Mouse (Mus musculus) G1E (cell line): ENCODE measurements around the gene Gm44596. TPM values are rescaled to one million over a fixed set of nuclear protein-coding genes. Genes with fewer than 3 reads are reported as not detected.

Experiments used
- ATAC-seq: 2 replicates; pipeline ENCODE4 v1.8.0; 2016; ENCODE audit warnings: mild to moderate bottlenecking; ENCODE audit not compliant: insufficient number of reproducible peaks, poor library complexity, low FRiP score, severe bottlenecking; ENCODE audit errors: extremely low read depth
- DNase-seq: peaks from one replicate; pipeline ENCODE4 v3.0.0; 2012; ENCODE audit warnings: low spot score
- H3K27me3 ChIP-seq: 2 replicates; pipeline ENCODE4 v1.6.1; 2012; ENCODE audit warnings: mild to moderate bottlenecking, low read length, inconsistent platforms; ENCODE audit not compliant: insufficient read depth
- H3K36me3 ChIP-seq: replicated peaks from 2 replicates; pipeline ENCODE3; 2012; ENCODE audit warnings: mild to moderate bottlenecking, inconsistent platforms
- H3K4me1 ChIP-seq: 2 replicates; pipeline ENCODE4 v1.6.1; 2012; ENCODE audit warnings: low read depth, low read length, inconsistent platforms, mixed read lengths; ENCODE audit not compliant: insufficient read depth
- H3K4me3 ChIP-seq: 2 replicates; pipeline ENCODE4 v1.5.1; 2012; ENCODE audit warnings: low read depth, mild to moderate bottlenecking, inconsistent platforms, low read length, moderate library complexity, mixed read lengths
- H3K9me3 ChIP-seq: replicated peaks from 2 replicates; pipeline ENCODE4 v1.6.1; 2012; ENCODE audit warnings: inconsistent platforms
- CTCF ChIP-seq: IDR thresholded peaks from 2 replicates; pipeline ENCODE4 v1.5.1; 2012; ENCODE audit warnings: low read depth, low read length, inconsistent platforms, mixed read lengths
- GATA1 ChIP-seq: IDR thresholded peaks from 2 replicates; pipeline ENCODE4 v1.6.1; 2012; ENCODE audit warnings: borderline replicate concordance, low read length, inconsistent platforms, mixed read lengths
- GATA2 ChIP-seq: IDR thresholded peaks from 2 replicates; pipeline ENCODE4 v1.6.1; 2012; ENCODE audit warnings: low read depth, low read length, inconsistent platforms, borderline replicate concordance
- POLR2AphosphoS5 ChIP-seq: IDR thresholded peaks from 2 replicates; pipeline ENCODE4 v1.6.1; 2012; ENCODE audit warnings: low read depth, low read length, inconsistent platforms; ENCODE audit not compliant: insufficient replicate concordance
- TAL1 ChIP-seq: conservative IDR thresholded peaks from 2 replicates; pipeline ENCODE4 v1.6.1; 2012; ENCODE audit warnings: low read depth, low read length, inconsistent platforms, mixed read lengths
- polyA plus RNA-seq: library from polyadenylated mRNA; stranded (reverse); fragments of >175 nt; gene quantifications from 2 replicates; pipeline ENCODE4 v1.2.3, GENCODE M21; 2012
- total RNA-seq, 2 experiments: library from RNA; stranded (forward) in 1 of 2; stranded (reverse) in 1 of 2; fragments of 200-1000 nt in 1 of 2; fragments of >200 nt in 1 of 2; fragmentation: Nextera tagmentation in 1 of 2; gene quantifications; 2 replicates each; pipeline ENCODE4 v1.2.3; 2014 to 2017

Gm44596 gene
- total and polyA plus RNA-seq, 3 experiments, result not detected

DNA sequence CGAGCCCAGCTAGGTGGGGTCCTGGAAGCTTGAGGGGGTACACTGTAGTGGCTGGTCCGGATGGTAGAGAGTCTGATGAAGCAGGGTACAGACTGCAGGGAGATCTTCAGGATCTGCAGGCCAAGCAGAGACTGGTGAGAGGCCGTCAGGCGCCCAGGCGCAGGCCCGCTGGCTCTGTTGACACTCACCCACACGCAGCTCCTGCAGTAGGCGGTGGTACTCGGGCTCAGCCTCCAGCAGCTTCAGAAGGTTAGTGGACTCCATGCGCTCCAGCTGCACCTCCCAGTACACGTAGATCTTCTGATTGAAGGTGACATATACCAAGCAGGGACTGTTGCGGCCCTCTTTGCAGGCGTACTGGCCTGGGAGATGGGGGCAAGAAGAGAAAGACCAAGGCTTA is 35.0 kb downstream of the Gm44596 start:
- TF ChIP-seq CTCF (no peak), GATA1 (no peak), TAL1 (no peak), POLR2AphosphoS5 (no peak), GATA2 (no peak)
- H3K36me3 ChIP-seq, result peaks cover 92% of the 10 kb centered on the region

GRCm38 (mm10) chr6:128411115-128411514 is 35.8 kb downstream of the Gm44596 start:
- Histone ChIP-seq H3K27me3 (no peaks in the 10 kb centered on the region), H3K4me1 (no peaks in the 10 kb centered on the region), H3K9me3 (no peaks in the 10 kb centered on the region), H3K36me3 (peaks cover 95% of the 10 kb centered on the region), H3K4me3 (no peak overlapping the region)
- DNase-seq (peak; percentile 51), ATAC-seq (peak; percentile 64; the same call in 1 of the 2 replicates)
- no peak for TF ChIP-seq GATA1
- TF ChIP-seq GATA2, result no peak
- no peak for TF ChIP-seq TAL1
- TF ChIP-seq POLR2AphosphoS5, result no peak
- peak; percentile 73 for TF ChIP-seq CTCF

More for the DNA sequence above, 35.0 kb downstream of the Gm44596 start:
- no peaks in the 10 kb centered on the region for H3K27me3 ChIP-seq
- ATAC-seq, result no peak
- DNase-seq, result no peak
- H3K9me3 ChIP-seq, result no peaks in the 10 kb centered on the region
- H3K4me1 ChIP-seq, result no peaks in the 10 kb centered on the region
- no peak overlapping the region for H3K4me3 ChIP-seq

DNA sequence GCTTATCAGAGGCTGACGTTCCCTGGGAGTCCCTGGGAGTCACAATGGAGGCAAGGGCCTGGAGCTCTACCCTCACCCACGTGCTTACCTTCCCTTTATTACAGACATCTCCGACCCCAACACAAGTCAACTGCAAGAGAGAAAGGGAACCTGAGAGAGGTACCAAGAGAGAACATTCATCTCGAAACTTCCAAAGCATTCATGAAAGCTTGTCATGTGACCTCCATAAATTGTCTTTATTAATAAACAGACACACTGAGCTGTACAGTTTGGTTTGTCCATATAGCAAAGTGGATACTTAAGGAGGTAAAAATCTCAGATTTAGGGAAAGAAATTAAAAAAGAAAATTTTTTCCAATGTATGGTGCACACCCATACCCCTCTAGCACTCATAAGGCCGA is 40.9 kb downstream of the Gm44596 start:
- H3K36me3 ChIP-seq, result peaks cover 80% of the 10 kb centered on the region
- ATAC-seq (no peak), DNase-seq (no peak)
- H3K4me1 ChIP-seq, result 0 out of 2 replicates have a peak, but pooled peaks cover 2% of the 10 kb centered on the region
- H3K4me3 ChIP-seq, result no peak overlapping the region
- H3K9me3 ChIP-seq, result no peaks in the 10 kb centered on the region
- no peaks in the 10 kb centered on the region for H3K27me3 ChIP-seq
- TF ChIP-seq GATA2, result no peak
- TF ChIP-seq TAL1, result no peak
- no peak for TF ChIP-seq GATA1
- no peak for TF ChIP-seq POLR2AphosphoS5
- no peak for TF ChIP-seq CTCF

- TF ChIP-seq GATA1, result no peak
- TF ChIP-seq POLR2AphosphoS5, result no peak
- no peak for TF ChIP-seq TAL1
- TF ChIP-seq CTCF, result no peak
- no peak for TF ChIP-seq GATA2
- H3K36me3 ChIP-seq, result peaks cover 68% of the 10 kb centered on the region
- no peaks in the 10 kb centered on the region for H3K27me3 ChIP-seq
- ATAC-seq (no peak), DNase-seq (no peak)
- H3K9me3 ChIP-seq, result no peaks in the 10 kb centered on the region
- H3K4me3 ChIP-seq, result no peak overlapping the region
- peaks cover 12% of the 10 kb centered on the region; the same call in 1 of the 2 replicates for H3K4me1 ChIP-seq
Observed at GRCm38 (mm10) chr6:128418076-128418475, 42.8 kb downstream of the Gm44596 start.

- H3K36me3 ChIP-seq, result peaks cover 48% of the 10 kb centered on the region
- ATAC-seq, result no peak
- no peak for TF ChIP-seq GATA1
- TF ChIP-seq CTCF, result no peak
- no peak for TF ChIP-seq POLR2AphosphoS5
- no peak for TF ChIP-seq GATA2
- TF ChIP-seq TAL1, result no peak
- H3K9me3 ChIP-seq, result no peaks in the 10 kb centered on the region
- no peak for DNase-seq
- H3K4me1 ChIP-seq, result peaks cover 24% of the 10 kb centered on the region; the same call in 1 of the 2 replicates
- H3K4me3 ChIP-seq, result no peak overlapping the region
- H3K27me3 ChIP-seq, result no peaks in the 10 kb centered on the region
Observed at GRCm38 (mm10) chr6:128421036-128421435, 45.7 kb downstream of the Gm44596 start.

- no peaks in the 10 kb centered on the region for H3K9me3 ChIP-seq
- H3K27me3 ChIP-seq, result no peaks in the 10 kb centered on the region
- H3K36me3 ChIP-seq, result peaks cover 48% of the 10 kb centered on the region
- TF ChIP-seq GATA1, result no peak
- TF ChIP-seq TAL1, result no peak
- TF ChIP-seq GATA2, result no peak
- no peak for TF ChIP-seq CTCF
- TF ChIP-seq POLR2AphosphoS5, result no peak
- H3K4me1 ChIP-seq, result peaks cover 25% of the 10 kb centered on the region; the same call in 1 of the 2 replicates
- ATAC-seq (no peak), DNase-seq (no peak)
- no peak overlapping the region for H3K4me3 ChIP-seq
Observed at GRCm38 (mm10) chr6:128421480-128421879, 46.2 kb downstream of the Gm44596 start.
